Mouse (Mus musculus): Measurements from ENCODE around the gene Olfr1212.

Olfr1212 gene

GRCm38 (mm10) chr2:88953669-88954068 is at the start of gene Olfr1212:
Olfr1212 (plus strand) TSS chr2:88953969.
- no peak for DNase-seq (ENCODE audit: low spot score)

DNA sequence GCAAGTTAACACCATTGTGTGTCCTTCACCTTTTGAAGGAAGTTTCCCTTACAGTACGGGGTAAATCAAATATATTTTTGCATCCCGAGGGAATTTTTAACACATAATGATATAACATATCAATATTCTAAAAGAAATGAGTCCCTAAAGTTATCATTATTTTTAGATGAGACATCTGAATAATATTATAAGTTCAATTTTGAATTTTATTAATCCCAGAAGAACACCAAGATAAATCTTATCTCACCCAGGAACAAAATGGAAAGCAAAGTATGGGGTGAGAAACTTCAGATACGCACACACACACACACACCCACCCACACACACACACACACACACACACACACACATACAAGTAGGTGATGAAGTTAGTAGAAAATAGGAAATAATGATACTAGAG is 38.7 kb upstream of the Olfr1212 start, which contains the start of gene Olfr1209:
Gene Olfr1209 (minus strand): TSS at position 101 of the 400 bp plus-strand sequence.
- no peak for DNase-seq (ENCODE audit: low spot score)

- DNase-seq (ENCODE audit: low spot score), result no peak
These were observed 15.8 kb upstream of the Olfr1212 start, which contains the start of gene Olfr1211 for GRCm38 (mm10) chr2:88938011-88938410. Olfr1211 (minus strand) TSS chr2:88938111.

GRCm38 (mm10) chr2:88980181-88980580 is 26.4 kb downstream of the Olfr1212 start, which contains the start of gene Gm13762:
Gm13762 (minus strand) TSS chr2:88980281.
- no peak for DNase-seq (ENCODE audit: low spot score)

DNA sequence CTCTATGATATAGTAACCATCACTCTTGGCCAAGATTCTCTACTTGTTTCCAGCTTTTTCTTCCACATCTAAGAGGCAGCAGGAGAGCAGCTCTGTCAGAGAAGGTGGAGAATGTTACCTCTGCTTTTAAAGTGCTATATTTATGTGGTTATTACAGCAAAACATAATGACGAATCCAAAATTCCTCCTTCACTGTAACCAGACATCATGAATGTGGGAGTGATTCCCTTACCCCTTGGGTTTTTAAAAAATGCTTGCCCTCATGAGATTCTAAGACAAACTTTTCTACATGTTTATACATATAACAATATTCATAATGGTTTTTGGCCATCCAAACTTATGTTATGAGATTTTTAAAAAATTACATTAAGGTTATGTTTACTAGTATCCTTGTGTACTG is 38.8 kb downstream of the Olfr1212 start, which contains the start of gene Olfr1214:
Gene Olfr1214 (minus strand): TSS at position 101 of the 400 bp plus-strand sequence.
- DNase-seq (ENCODE audit: low spot score), result no peak

- no peak for DNase-seq (ENCODE audit: low spot score)
These were observed 53.1 kb downstream of the Olfr1212 start, which contains the start of gene Olfr1215 for GRCm38 (mm10) chr2:89006873-89007272. Olfr1215 (minus strand) TSS chr2:89006973.
